Mouse (Mus musculus): ENCODE results near the gene Mmp27. TPM values are rescaled to one million over a fixed set of nuclear protein-coding genes. Genes with fewer than 3 reads are reported as not detected.

The Mmp27 gene
- polyA plus RNA-seq (2015; fragmentation: Illumina TruSeq; extraction: RNeasy Lipid Tissue Mini Kit (QIAGEN cat#74804); ENCODE audit: low read depth, low replicate concordance), result not detected

DNA sequence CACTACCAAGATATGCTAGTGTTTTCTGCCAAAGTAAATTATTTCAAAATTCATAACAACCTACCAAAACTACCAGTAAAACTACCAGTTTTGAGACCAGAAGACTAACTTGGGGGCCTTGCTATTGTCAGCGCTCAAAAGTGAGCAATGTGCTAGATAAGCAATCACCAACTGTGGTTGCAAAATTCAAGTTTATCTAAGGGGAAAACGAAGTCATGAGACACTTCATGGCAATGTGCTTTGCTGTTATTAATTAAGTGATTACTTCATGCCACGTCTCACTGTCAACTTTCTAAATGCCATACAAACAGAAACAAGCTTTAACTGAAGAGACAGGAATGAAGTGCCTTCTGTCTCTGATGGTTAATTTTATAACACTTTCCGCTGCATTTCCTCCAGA is at the start of gene Mmp27:
Gene Mmp27, plus strand, starts transcription at position 235 of the 400 bp plus-strand sequence.

DNA sequence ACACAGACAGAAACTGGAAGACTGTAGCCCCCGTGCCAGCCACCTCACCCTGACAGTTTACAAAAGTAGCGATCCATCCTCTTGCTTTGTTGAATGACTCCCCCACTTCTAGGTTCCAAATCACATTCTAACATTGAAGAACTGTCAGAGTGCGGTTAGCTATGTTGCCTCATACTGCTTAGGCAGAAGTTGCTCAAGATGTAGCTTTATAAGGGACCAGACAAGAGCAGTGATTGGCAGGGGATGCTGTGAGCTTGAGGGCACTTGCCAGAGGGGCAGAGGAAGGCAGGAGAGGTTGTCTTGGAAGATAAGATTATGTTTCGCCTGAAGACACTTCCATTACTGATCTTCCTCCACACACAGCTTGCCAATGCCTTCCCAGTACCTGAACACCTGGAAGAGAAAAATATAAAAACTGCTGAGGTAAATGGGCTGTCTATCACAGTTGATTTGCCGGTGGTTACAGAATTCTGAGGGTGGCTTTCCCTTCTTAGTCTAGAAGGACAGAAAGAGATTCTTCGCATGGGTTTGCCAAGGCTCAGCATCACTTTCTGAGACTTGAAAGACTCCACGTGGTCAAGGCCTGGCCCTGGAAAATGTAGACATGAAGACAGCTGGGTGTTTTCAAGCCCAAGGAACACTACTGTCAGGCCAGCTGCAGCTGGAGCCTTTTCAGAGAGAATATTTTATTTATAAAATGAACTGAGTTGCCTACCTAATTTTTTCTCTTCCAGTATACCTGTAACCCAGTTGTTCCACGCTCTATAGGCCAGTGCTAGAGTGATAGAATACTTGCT is 12.8 kb upstream of the Mmp27 start, which contains the start of gene Mmp8:
Gene Mmp8, plus strand, starts transcription at position 236 of the 797 bp plus-strand sequence.

DNA sequence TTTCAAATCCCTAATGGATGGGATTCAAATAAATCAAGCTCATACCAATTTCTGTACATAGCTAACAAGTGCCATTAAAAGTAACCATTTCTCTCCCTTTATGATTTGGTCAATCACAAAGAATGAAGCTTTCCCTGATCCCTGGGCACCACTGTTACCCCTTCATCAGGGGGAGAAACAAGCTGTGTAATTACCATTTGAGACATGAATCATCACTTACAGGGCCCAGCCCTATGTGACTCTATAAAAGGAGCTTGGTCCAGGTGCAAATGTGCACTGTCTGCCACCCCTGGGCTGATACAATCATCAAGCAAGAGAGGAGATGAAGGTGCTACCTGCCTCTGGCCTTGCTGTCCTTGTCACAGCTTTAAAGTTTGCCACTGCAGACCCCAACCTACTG is 56.7 kb downstream of the Mmp27 start, which contains the start of gene Mmp20:
Gene Mmp20, plus strand, starts transcription at position 301 of the 400 bp plus-strand sequence.

Other genes with a start within 250 kb of the Mmp27 start
- gene Mmp12, start 227.0 kb upstream of the Mmp27 start, polyA plus RNA-seq (2015; fragmentation: Illumina TruSeq; extraction: RNeasy Lipid Tissue Mini Kit (QIAGEN cat#74804); ENCODE audit: low read depth, low replicate concordance), result not detected
- not detected for gene Mmp1b, start 183.3 kb upstream of the Mmp27 start, polyA plus RNA-seq (2015; fragmentation: Illumina TruSeq; extraction: RNeasy Lipid Tissue Mini Kit (QIAGEN cat#74804); ENCODE audit: low read depth, low replicate concordance)
- gene Mmp3, start 125.6 kb upstream of the Mmp27 start, polyA plus RNA-seq (2015; fragmentation: Illumina TruSeq; extraction: RNeasy Lipid Tissue Mini Kit (QIAGEN cat#74804); ENCODE audit: low read depth, low replicate concordance), result not detected
- gene Mmp10, start 69.0 kb upstream of the Mmp27 start, polyA plus RNA-seq (2015; fragmentation: Illumina TruSeq; extraction: RNeasy Lipid Tissue Mini Kit (QIAGEN cat#74804); ENCODE audit: low read depth, low replicate concordance), result not detected
- not detected for gene Mmp8, start 12.9 kb upstream of the Mmp27 start, polyA plus RNA-seq (2015; fragmentation: Illumina TruSeq; extraction: RNeasy Lipid Tissue Mini Kit (QIAGEN cat#74804); ENCODE audit: low read depth, low replicate concordance)
- gene Mmp20, start 56.8 kb downstream of the Mmp27 start, polyA plus RNA-seq (2015; fragmentation: Illumina TruSeq; extraction: RNeasy Lipid Tissue Mini Kit (QIAGEN cat#74804); ENCODE audit: low read depth, low replicate concordance), result not detected
- gene Mmp7, start 120.7 kb downstream of the Mmp27 start, polyA plus RNA-seq (2015; fragmentation: Illumina TruSeq; extraction: RNeasy Lipid Tissue Mini Kit (QIAGEN cat#74804); ENCODE audit: low read depth, low replicate concordance), result not detected
- gene Tmem123, start 192.6 kb downstream of the Mmp27 start, polyA plus RNA-seq (2015; fragmentation: Illumina TruSeq; extraction: RNeasy Lipid Tissue Mini Kit (QIAGEN cat#74804); ENCODE audit: low read depth, low replicate concordance), result 15.9 TPM